8 mouse cellular contexts compared by ENCODE assay signal in the genomic region with DNA sequence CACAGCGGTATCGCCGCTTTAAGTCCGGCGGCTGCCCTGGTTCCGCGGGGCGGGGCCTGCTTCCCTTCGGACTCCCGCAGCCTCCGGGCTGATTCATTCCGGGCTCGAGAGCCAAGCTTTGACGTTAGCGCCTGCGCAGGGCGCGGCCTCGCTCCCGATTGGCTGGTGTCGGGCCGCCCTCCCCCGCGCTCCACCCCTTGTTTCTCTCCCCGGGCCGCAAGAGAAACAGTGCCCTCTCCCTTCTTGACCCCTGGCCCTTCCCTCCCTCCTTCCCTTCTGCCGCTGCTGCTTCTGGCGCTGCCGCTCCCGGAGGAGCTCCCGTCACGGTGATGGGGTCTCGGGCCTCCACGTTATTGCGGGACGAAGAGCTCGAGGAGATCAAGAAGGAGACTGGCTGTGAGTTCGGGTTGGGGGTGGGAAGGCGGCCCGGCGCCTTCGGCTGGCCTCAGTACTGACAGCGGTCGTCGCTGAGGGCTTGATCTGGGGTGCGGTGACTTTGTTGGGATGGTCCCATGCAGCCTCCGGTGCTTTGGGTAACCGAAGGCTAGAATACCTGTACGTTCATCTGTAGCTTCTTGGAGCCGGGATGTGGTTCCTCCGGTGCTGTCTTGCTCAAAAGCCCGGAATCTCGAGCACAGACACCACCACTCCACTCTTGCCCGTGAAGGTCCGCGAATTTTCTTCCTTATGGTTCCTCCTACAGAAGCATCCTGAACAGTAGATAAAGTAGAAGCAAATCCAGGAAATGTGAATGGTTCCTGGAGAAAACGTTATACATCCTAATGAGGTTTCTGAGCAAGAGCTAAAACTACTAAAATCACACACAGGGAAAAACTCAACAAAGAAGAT. TPM values are rescaled to one million over a fixed set of nuclear protein-coding genes. Genes with fewer than 3 reads are reported as not detected.
DNase-seq lines count a peak whose midpoint lies in the region; ATAC-seq and TF ChIP-seq lines count a peak whose summit lies in the region.

A gene (minus strand): TSS at position 106 of the 849 bp plus-strand sequence.
A gene (plus strand): TSS at position 176 of the 849 bp plus-strand sequence.

- H3K27ac ChIP-seq in ES-Bruce4 (ENCODE audit: insufficient read depth, low read length), result peak within 1 kb of the TSS; percentile 73
- peak within 1 kb of the TSS; percentile 70 for H3K27ac ChIP-seq in forebrain, embryonic 13.5 days
- peak within 1 kb of the TSS; percentile 99 for H3K27ac ChIP-seq in liver, postnatal 0 days (ENCODE audit: low read depth)
- peak within 1 kb of the TSS; percentile 77 for H3K27ac ChIP-seq in neural tube, embryonic 14.5 days (ENCODE audit: low read depth, low read length)

- ATAC-seq in cerebellum, adult (ENCODE audit: insufficient number of reproducible peaks, low FRiP score, low TSS enrichment), result peak; percentile 97
- ATAC-seq in forebrain, embryonic 13.5 days, result peak; percentile 99
- ATAC-seq in liver, postnatal 0 days, result peak; percentile 95
- ATAC-seq in neural tube, embryonic 14.5 days (ENCODE audit: low read depth), result peak; percentile 99

- TF ChIP-seq CTCF in ES-Bruce4 (IDR thresholded peaks at IDR 0.05; ENCODE audit: low read depth, low read length), result no peak
- TF ChIP-seq CTCF in liver, postnatal 0 days (IDR thresholded peaks at IDR 0.05; ENCODE audit: low read depth), result no peak

- no peaks in the 10 kb centered on the region for H3K27me3 ChIP-seq in ES-Bruce4 (ENCODE audit: control insufficient read depth, insufficient read depth, low read length, poor library complexity, severe bottlenecking)
- H3K27me3 ChIP-seq in forebrain, embryonic 13.5 days, result no peaks in the 10 kb centered on the region
- no peaks in the 10 kb centered on the region for H3K27me3 ChIP-seq in liver, postnatal 0 days (ENCODE audit: insufficient read depth, low read length)
- H3K27me3 ChIP-seq in neural tube, embryonic 14.5 days (ENCODE audit: control insufficient read depth, insufficient read depth, low read length), result no peaks in the 10 kb centered on the region

- no peak for TF ChIP-seq EP300 in ES-Bruce4 (IDR thresholded peaks at IDR 0.05; ENCODE audit: insufficient read depth, low read depth, low read length)
- TF ChIP-seq EP300 in liver, postnatal 0 days (IDR thresholded peaks at IDR 0.05; ENCODE audit: low read depth), result no peak; the same call in 1 of the 2 replicates

- no peaks in the 10 kb centered on the region for H3K36me3 ChIP-seq in ES-Bruce4 (ENCODE audit: control insufficient read depth, insufficient read depth, low read length, poor library complexity, severe bottlenecking)
- H3K36me3 ChIP-seq in forebrain, embryonic 13.5 days (ENCODE audit: poor library complexity, severe bottlenecking), result no peaks in the 10 kb centered on the region
- no peaks in the 10 kb centered on the region for H3K36me3 ChIP-seq in liver, postnatal 0 days (replicated peaks; ENCODE audit: insufficient read depth, low read length)
- no peaks in the 10 kb centered on the region for H3K36me3 ChIP-seq in neural tube, embryonic 14.5 days (ENCODE audit: control insufficient read depth, insufficient read depth, low read length)

- H3K9ac ChIP-seq in ES-Bruce4 (ENCODE audit: low read depth, poor library complexity, severe bottlenecking), result peak within 1 kb of the TSS; percentile 66
- peak within 1 kb of the TSS; percentile 84 for H3K9ac ChIP-seq in forebrain, embryonic 13.5 days
- peak within 1 kb of the TSS; percentile 95 for H3K9ac ChIP-seq in liver, postnatal 0 days (replicated peaks)
- H3K9ac ChIP-seq in neural tube, embryonic 14.5 days (replicated peaks; ENCODE audit: low read depth, low read length), result peak within 1 kb of the TSS; percentile 64

- no peaks in the 10 kb centered on the region for H3K4me1 ChIP-seq in ES-Bruce4 (ENCODE audit: control insufficient read depth, insufficient read depth, low read length)
- H3K4me1 ChIP-seq in forebrain, embryonic 13.5 days, result peaks cover 20% of the 10 kb centered on the region
- peaks cover 23% of the 10 kb centered on the region for H3K4me1 ChIP-seq in liver, postnatal 0 days (ENCODE audit: insufficient read depth)
- peaks cover 12% of the 10 kb centered on the region for H3K4me1 ChIP-seq in neural tube, embryonic 14.5 days (ENCODE audit: control insufficient read depth, insufficient read depth, low read length)

- DNase-seq in heart, postnatal 10 days, result peak; percentile 99
- peak; percentile 93 for DNase-seq in large intestine, adult 2 months (ENCODE audit: low read depth, low spot score)
- peak; percentile 99 for DNase-seq in liver, postnatal 0 days
- peak; percentile 99 for DNase-seq in testis, postnatal 10 days (ENCODE audit: low spot score)

- WGBS in forebrain, embryonic 13.5 days, result under 1% methylated on average over 57 of the region's 57 CpGs
- WGBS in large intestine, adult 2 months, result under 1% methylated on average over 56 of the region's 57 CpGs
- WGBS in liver, postnatal 0 days (ENCODE audit: insufficient replicate concordance), result under 1% methylated on average over 52 of the region's 57 CpGs
- WGBS in neural tube, embryonic 14.5 days, result under 1% methylated on average over 57 of the region's 57 CpGs

- H3K4me2 ChIP-seq in forebrain, embryonic 13.5 days, result peak within 1 kb of the TSS; percentile 73
- H3K4me2 ChIP-seq in liver, postnatal 0 days (ENCODE audit: low read depth, low read length), result peak within 1 kb of the TSS; percentile 81
- H3K4me2 ChIP-seq in neural tube, embryonic 14.5 days (ENCODE audit: low read depth, low read length), result peak within 1 kb of the TSS; percentile 56

- H3K9me3 ChIP-seq in ES-Bruce4 (replicated peaks; ENCODE audit: control insufficient read depth, insufficient read depth, low read length, poor library complexity, severe bottlenecking), result no peaks in the 10 kb centered on the region
- no peaks in the 10 kb centered on the region for H3K9me3 ChIP-seq in forebrain, embryonic 13.5 days (replicated peaks)
- no peaks in the 10 kb centered on the region for H3K9me3 ChIP-seq in liver, postnatal 0 days (ENCODE audit: low read length)
- H3K9me3 ChIP-seq in neural tube, embryonic 14.5 days (ENCODE audit: control insufficient read depth, low read length), result no peaks in the 10 kb centered on the region

- intact Hi-C loops in heart, postnatal 10 days (cut with DNase I), result loop anchor here (1.0 to 5.0 kb wide), 3 partner anchors 47 to 127 kb away; a partner anchor contains a TSS

- peak within 1 kb of the TSS; percentile 91 for H3K4me3 ChIP-seq in ES-Bruce4 (ENCODE audit: low read depth, low read length)
- peak within 1 kb of the TSS; percentile 86 for H3K4me3 ChIP-seq in forebrain, embryonic 13.5 days
- peak within 1 kb of the TSS; percentile 94 for H3K4me3 ChIP-seq in liver, postnatal 0 days (ENCODE audit: low read depth, low read length)
- H3K4me3 ChIP-seq in neural tube, embryonic 14.5 days (ENCODE audit: low read depth, low read length), result peak within 1 kb of the TSS; percentile 64

- TF ChIP-seq POLR2A in ES-Bruce4 (IDR thresholded peaks at IDR 0.05; ENCODE audit: insufficient read depth, low read length), result no peak

RNA-seq across cellular contexts. Expression of the first gene that starts in this region (rescaled TPM):
- 1.8 and 2.4 TPM in 2 replicates for polyA plus RNA-seq in ES-Bruce4 (2011; ENCODE audit: insufficient read depth, insufficient read length, low read depth, missing spikeins)
- 0.34 and 0.59 TPM in 2 replicates for polyA plus RNA-seq in forebrain, embryonic 13.5 days (2015; fragmentation: Nextera tagmentation; extraction: Ambion mirVana)
- under 1 TPM; 0.07 to 0.37 TPM for total RNA-seq in heart, postnatal 10 days (2021)
- 0.12 and 0.16 TPM in 2 replicates for polyA plus RNA-seq in large intestine, adult 2 months (2012; rRNA removed)
- 0.18 and 0.29 TPM in 2 replicates for polyA plus RNA-seq in liver, postnatal 0 days (2015; fragmentation: Nextera tagmentation; extraction: Ambion mirVana)
- polyA plus RNA-seq in neural tube, embryonic 14.5 days (2014; fragmentation: Nextera tagmentation; extraction: Ambion mirVana), result 0.62 and 1.0 TPM in 2 replicates

RNA-seq across cellular contexts. Expression of the second gene that starts in this region (rescaled TPM):
- polyA plus RNA-seq in ES-Bruce4 (2011; ENCODE audit: insufficient read depth, insufficient read length, low read depth, missing spikeins), result 50.6 and 52.6 TPM in 2 replicates
- polyA plus RNA-seq in forebrain, embryonic 13.5 days (2015; fragmentation: Nextera tagmentation; extraction: Ambion mirVana), result 65.7 and 69.6 TPM in 2 replicates
- total RNA-seq in heart, postnatal 10 days (2021), result 100 to 1,000 TPM in 1 of 2 experiments, 10 to 100 TPM in 1; 97.5 to 100 TPM
- 142 and 154 TPM in 2 replicates for polyA plus RNA-seq in large intestine, adult 2 months (2012; rRNA removed)
- 146 and 149 TPM in 2 replicates for polyA plus RNA-seq in liver, postnatal 0 days (2015; fragmentation: Nextera tagmentation; extraction: Ambion mirVana)
- 52.6 and 67.9 TPM in 2 replicates for polyA plus RNA-seq in neural tube, embryonic 14.5 days (2014; fragmentation: Nextera tagmentation; extraction: Ambion mirVana)

Comparison
In these comparisons a context has a peak if more than half of its experiments do, and no peak if none do; other contexts are left out.
1. Peak in every context shown above with its lines: DNase-seq, ATAC-seq, H3K4me3 ChIP-seq and H3K27ac ChIP-seq.